Mouse (Mus musculus) MEL (cell line): Measurements from ENCODE around the gene Mcpt2. TPM values are rescaled to one million over a fixed set of nuclear protein-coding genes. Genes with fewer than 3 reads are reported as not detected.
"Not testable (repeated sequence)": the region's sequence is repeated elsewhere in the genome, so short reads cannot be mapped to it uniquely, and the experiment has no call there.

Source experiments
- DNase-seq: peaks from one replicate; pipeline ENCODE4 v3.0.0; 2011; ENCODE audit warnings: low read depth, low spot score
- H3K27ac ChIP-seq: 2 replicates; pipeline ENCODE4 v1.5.1; 2012; ENCODE audit warnings: low read depth, mild to moderate bottlenecking, control low read depth, low read length, moderate library complexity; ENCODE audit not compliant: control insufficient read depth
- H3K27me3 ChIP-seq, 2 experiments: fragments of 150-350 bp in 1 of 2; sonication (generic) in 1 of 2; 2 replicates each; pipeline ENCODE4 v1.6.1; 2012; ENCODE audit warnings: low read length in 2 of 2, mild to moderate bottlenecking in 2 of 2, improper control_type of control experiment in 1 of 2, moderate library complexity in 1 of 2; ENCODE audit not compliant: insufficient read depth in 2 of 2, control insufficient read depth in 1 of 2
- H3K36me3 ChIP-seq, 2 experiments: 2 replicates each; pipeline ENCODE4 v1.6.1; 2012 to 2014; ENCODE audit warnings: low read length in 2 of 2, improper control_type of control experiment in 1 of 2, inconsistent platforms in 1 of 2, mild to moderate bottlenecking in 1 of 2; ENCODE audit not compliant: insufficient read depth in 2 of 2, control insufficient read depth in 1 of 2
- H3K4me1 ChIP-seq, 2 experiments: fragments of 150-350 bp in 1 of 2; sonication (generic) in 1 of 2; 2 replicates each; pipeline ENCODE4 v1.6.1; 2012; ENCODE audit warnings: low read length in 2 of 2, improper control_type of control experiment in 1 of 2, mild to moderate bottlenecking in 1 of 2; ENCODE audit not compliant: insufficient read depth in 2 of 2, control insufficient read depth in 1 of 2
- H3K4me3 ChIP-seq, 2 experiments: fragments of 150-350 bp in 1 of 2; sonication (generic) in 1 of 2; 2 replicates each; pipeline ENCODE4 v1.5.1; 2012; ENCODE audit warnings: low read depth in 2 of 2, low read length in 2 of 2, mild to moderate bottlenecking in 2 of 2, moderate library complexity in 2 of 2, control low read depth in 1 of 2, improper control_type of control experiment in 1 of 2; ENCODE audit not compliant: control insufficient read depth in 1 of 2, insufficient read depth in 1 of 2
- H3K79me2 ChIP-seq: 2 replicates; pipeline ENCODE4 v1.6.1; 2012; ENCODE audit warnings: mild to moderate bottlenecking, low read length, moderate library complexity; ENCODE audit not compliant: control insufficient read depth, poor library complexity, insufficient read depth
- H3K9ac ChIP-seq: 2 replicates; pipeline ENCODE4 v1.6.1; 2012; ENCODE audit warnings: low read depth, mild to moderate bottlenecking, control low read depth, low read length, moderate library complexity; ENCODE audit not compliant: control insufficient read depth, poor library complexity, severe bottlenecking
- H3K9me3 ChIP-seq: fragments of 150-350 bp; sonication (generic); replicated peaks from 2 replicates; pipeline ENCODE4 v1.6.1; 2012; ENCODE audit warnings: mild to moderate bottlenecking, low read length, improper control_type of control experiment, moderate library complexity; ENCODE audit not compliant: insufficient read depth
- BHLHE40 ChIP-seq: IDR thresholded peaks from 2 replicates; pipeline ENCODE4 v1.6.1; 2012; ENCODE audit warnings: low read depth, mild to moderate bottlenecking, inconsistent platforms, low read length, improper control_type of control experiment, borderline replicate concordance
- CHD2 ChIP-seq: IDR thresholded peaks from 2 replicates; pipeline ENCODE4 v1.6.1; 2011; ENCODE audit warnings: low read length, improper control_type of control experiment
- CTCF ChIP-seq, 3 experiments: IDR thresholded peaks in 2 of 3; conservative IDR thresholded peaks in 1 of 3; 2 replicates each; pipeline ENCODE4 v1.5.1; 2011 to 2012; ENCODE audit warnings: low read length in 3 of 3, low read depth in 2 of 3, mild to moderate bottlenecking in 2 of 3, improper control_type of control experiment in 1 of 3, inconsistent platforms in 1 of 3, mixed read lengths in 1 of 3, moderate library complexity in 1 of 3; ENCODE audit not compliant: control insufficient read depth in 1 of 3, insufficient read depth in 1 of 3, poor library complexity in 1 of 3, severe bottlenecking in 1 of 3
- ELF1 ChIP-seq: IDR thresholded peaks from 2 replicates; pipeline ENCODE4 v1.6.1; 2014; ENCODE audit warnings: low read depth, mild to moderate bottlenecking, inconsistent platforms, low read length, improper control_type of control experiment, moderate library complexity
- EP300 ChIP-seq, 2 experiments: IDR thresholded peaks; 2 replicates each; pipeline ENCODE4 v1.6.1; 2011; ENCODE audit warnings: improper control_type of control experiment in 2 of 2, low read length in 2 of 2, low read depth in 1 of 2, mild to moderate bottlenecking in 1 of 2
- GATA1 ChIP-seq: IDR thresholded peaks from 2 replicates; pipeline ENCODE4 v1.6.1; 2011; ENCODE audit warnings: low read depth, low read length, improper control_type of control experiment
- HCFC1 ChIP-seq: IDR thresholded peaks from 2 replicates; pipeline ENCODE4 v1.6.1; 2012; ENCODE audit warnings: low read depth, mild to moderate bottlenecking, inconsistent platforms, low read length, improper control_type of control experiment, moderate library complexity
- MAFK ChIP-seq: IDR thresholded peaks from 2 replicates; pipeline ENCODE4 v1.6.1; 2011; ENCODE audit warnings: low read depth, mild to moderate bottlenecking, low read length, improper control_type of control experiment, borderline replicate concordance
- MAX ChIP-seq: IDR thresholded peaks from 2 replicates; pipeline ENCODE4 v1.6.1; 2011; ENCODE audit warnings: low read length, improper control_type of control experiment
- MAZ ChIP-seq: IDR thresholded peaks from 2 replicates; pipeline ENCODE4 v1.6.1; 2012; ENCODE audit warnings: low read depth, mild to moderate bottlenecking, inconsistent platforms, low read length, improper control_type of control experiment
- MEF2A ChIP-seq: IDR thresholded peaks from 2 replicates; pipeline ENCODE4 v1.6.1; 2014; ENCODE audit warnings: low read depth, mild to moderate bottlenecking, inconsistent platforms, low read length, improper control_type of control experiment; ENCODE audit not compliant: poor library complexity, insufficient replicate concordance, severe bottlenecking; ENCODE audit errors: extremely low read depth
- MXI1 ChIP-seq: IDR thresholded peaks from 2 replicates; pipeline ENCODE4 v1.6.1; 2011; ENCODE audit warnings: mild to moderate bottlenecking, low read depth, low read length, improper control_type of control experiment
- MYC ChIP-seq: IDR thresholded peaks from 2 replicates; pipeline ENCODE4 v1.6.1; 2011; ENCODE audit warnings: low read depth, mild to moderate bottlenecking, low read length, improper control_type of control experiment, moderate library complexity
- NELFE ChIP-seq: IDR thresholded peaks from 2 replicates; pipeline ENCODE4 v1.6.1; 2011; ENCODE audit warnings: low read depth, low read length, improper control_type of control experiment
- NRF1 ChIP-seq: IDR thresholded peaks from 2 replicates; pipeline ENCODE4 v1.6.1; 2014; ENCODE audit warnings: low read depth, mild to moderate bottlenecking, inconsistent platforms, low read length, improper control_type of control experiment, moderate library complexity; ENCODE audit not compliant: poor library complexity, insufficient read depth, severe bottlenecking
- POLR2A ChIP-seq, 2 experiments: IDR thresholded peaks; 2 replicates each; pipeline ENCODE4 v1.6.1; 2011 to 2012; ENCODE audit warnings: low read length in 2 of 2, mild to moderate bottlenecking in 2 of 2, control low read depth in 1 of 2, improper control_type of control experiment in 1 of 2, low read depth in 1 of 2, moderate library complexity in 1 of 2; ENCODE audit not compliant: control insufficient read depth in 1 of 2, insufficient read depth in 1 of 2, poor library complexity in 1 of 2
- POLR2AphosphoS2 ChIP-seq: IDR thresholded peaks from 2 replicates; pipeline ENCODE4 v1.6.1; 2011; ENCODE audit warnings: low read length, improper control_type of control experiment
- POLR2AphosphoS5 ChIP-seq: IDR thresholded peaks from 2 replicates; pipeline ENCODE4 v1.6.1; 2012; ENCODE audit warnings: low read depth, borderline replicate concordance, mild to moderate bottlenecking, inconsistent platforms, low read length, moderate library complexity, mixed read lengths
- RAD21 ChIP-seq: IDR thresholded peaks from 2 replicates; pipeline ENCODE4 v1.6.1; 2011; ENCODE audit warnings: mild to moderate bottlenecking, low read depth, low read length, improper control_type of control experiment
- SMC3 ChIP-seq: IDR thresholded peaks from 2 replicates; pipeline ENCODE4 v1.6.1; 2011; ENCODE audit warnings: low read depth, low read length, improper control_type of control experiment
- TAL1 ChIP-seq: IDR thresholded peaks from 2 replicates; pipeline ENCODE4 v1.6.1; 2012; ENCODE audit warnings: mild to moderate bottlenecking, inconsistent platforms, low read length, moderate library complexity, mixed read lengths
- TBP ChIP-seq: IDR thresholded peaks from 2 replicates; pipeline ENCODE4 v1.8.0; 2011; ENCODE audit warnings: low read depth, low read length, improper control_type of control experiment
- TCF12 ChIP-seq: IDR thresholded peaks from 2 replicates; pipeline ENCODE4 v1.6.1; 2014; ENCODE audit warnings: low read depth, mild to moderate bottlenecking, inconsistent platforms, low read length, improper control_type of control experiment, moderate library complexity
- USF1 ChIP-seq: IDR thresholded peaks from 2 replicates; pipeline ENCODE4 v1.6.1; 2014; ENCODE audit warnings: low read depth, mild to moderate bottlenecking, inconsistent platforms, low read length, improper control_type of control experiment, moderate library complexity
- polyA plus RNA-seq, 2 experiments: library from polyadenylated mRNA; stranded (reverse) in 1 of 2; unstranded in 1 of 2; fragments of >175 nt in 1 of 2; fragments of >200 nt in 1 of 2; gene quantifications; 2 replicates each; pipeline versions ENCODE4 v1.2.1 to v1.2.4; 2012; ENCODE audit warnings: low replicate concordance in 2 of 2, low read depth in 1 of 2; ENCODE audit not compliant: insufficient read length in 2 of 2, insufficient read depth in 1 of 2, missing spikeins in 1 of 2
- total RNA-seq: library from RNA; depleted of rRNA; stranded (reverse); fragments of 300-350 nt; gene quantifications from 2 replicates; pipeline ENCODE4 v1.2.3, GENCODE M21; 2012

Mcpt2 gene
- total and polyA plus RNA-seq, 3 experiments: 1.6 to 25.6 TPM; not detected in 1

GRCm38 (mm10) chr14:56057722-56058121 lies 15.9 kb downstream of the Mcpt2 start:
- H3K9ac ChIP-seq: no peak overlapping the region
- H3K27me3 ChIP-seq: no peaks in the 10 kb centered on the region; a peak in 1 of 4 replicates
- no peak overlapping the region for H3K4me3 ChIP-seq
- DNase-seq: peak; percentile 20
- H3K36me3 ChIP-seq: peaks cover 0 to 2% of the 10 kb centered on the region in 2 experiments; a peak in 1 of 4 replicates
- peak; percentile 55 to 68; a peak in 3 of 4 replicates for TF ChIP-seq EP300 (IDR thresholded peaks at IDR 0.05; ENCODE audit: low read depth in 1 of 2, low read length in 2 of 2)
- no peak for TF ChIP-seq HCFC1
- TF ChIP-seq TCF12: peak; percentile 24; the same call in 1 of the 2 replicates
- no peak for TF ChIP-seq POLR2AphosphoS2
- peak; percentile 36; the same call in 1 of the 2 replicates for TF ChIP-seq GATA1
- TF ChIP-seq RAD21: no peak
- no peak for TF ChIP-seq USF1
- TF ChIP-seq ELF1: no peak
- no peak for TF ChIP-seq MXI1
- no peak for TF ChIP-seq MAFK
- no peak for TF ChIP-seq POLR2AphosphoS5
- no peaks in the 10 kb centered on the region for H3K9me3 ChIP-seq
- H3K27ac ChIP-seq: no peak overlapping the region
- H3K4me1 ChIP-seq: peaks cover 0 to 7% of the 10 kb centered on the region in 2 experiments; a peak in 2 of 4 replicates
- H3K79me2 ChIP-seq: no peaks in the 10 kb centered on the region

- not testable (repeated sequence) for H3K27ac ChIP-seq, H3K27me3 ChIP-seq, H3K4me3 ChIP-seq, DNase-seq, H3K9me3 ChIP-seq, H3K4me1 ChIP-seq, H3K9ac ChIP-seq, H3K79me2 ChIP-seq, H3K36me3 ChIP-seq
Measured at GRCm38 (mm10) chr14:56062213-56062612, 20.4 kb downstream of the Mcpt2 start, which contains the start of gene Mcpt4. TSS of gene Mcpt4 (minus strand) at chr14:56062313.

- Histone ChIP-seq H3K79me2 (no peaks in the 10 kb centered on the region), H3K27me3 (peaks cover 2% of the 10 kb centered on the region in 2 experiments; a peak in 2 of 4 replicates), H3K9me3 (no peaks in the 10 kb centered on the region), H3K36me3 (no peaks in the 10 kb centered on the region), H3K4me1 (no peaks in the 10 kb centered on the region), H3K4me3 (no peak overlapping the region), H3K27ac (no peak overlapping the region), H3K9ac (no peak overlapping the region)
- no peak for TF ChIP-seq TAL1
- TF ChIP-seq MAX: no peak
- TF ChIP-seq USF1: no peak
- TF ChIP-seq NRF1: no peak
- TF ChIP-seq POLR2A (IDR thresholded peaks at IDR 0.05; ENCODE audit: control insufficient read depth in 1 of 2, insufficient read depth in 1 of 2, low read depth in 1 of 2, low read length in 2 of 2, poor library complexity in 1 of 2): no peak
- TF ChIP-seq MAFK: no peak
- no peak for TF ChIP-seq TBP
- TF ChIP-seq ELF1: no peak
- TF ChIP-seq NELFE: no peak
- TF ChIP-seq MEF2A: no peak
- no peak for TF ChIP-seq TCF12
- no peak for TF ChIP-seq EP300 (IDR thresholded peaks at IDR 0.05; ENCODE audit: low read depth in 1 of 2, low read length in 2 of 2)
- no peak for TF ChIP-seq MYC
- no peak for TF ChIP-seq CTCF (IDR thresholded peaks at IDR 0.05 in 2 of 3, conservative IDR thresholded peaks at IDR 0.05 in 1 of 3; ENCODE audit: control insufficient read depth in 1 of 3, insufficient read depth in 1 of 3, low read depth in 2 of 3, low read length in 3 of 3, poor library complexity in 1 of 3, severe bottlenecking in 1 of 3)
- TF ChIP-seq MAZ: no peak
- TF ChIP-seq SMC3: no peak
- no peak for TF ChIP-seq RAD21
- no peak for TF ChIP-seq CHD2
- TF ChIP-seq BHLHE40: no peak
- DNase-seq: no peak
Measured at GRCm38 (mm10) chr14:56082016-56082415, 40.2 kb downstream of the Mcpt2 start.
